Mouse (Mus musculus) small intestine, adult 2 months (tissue): ENCODE data around the gene Mark1. TPM values are rescaled to one million over a fixed set of nuclear protein-coding genes. Genes with fewer than 3 reads are reported as not detected.

Source experiments
- H3K27ac ChIP-seq: fragments of 200-500 bp; 2 replicates; pipeline ENCODE4 v1.5.1; 2012; ENCODE audit warnings: low read depth, low read length, control low read depth, inconsistent platforms; ENCODE audit not compliant: insufficient read depth
- H3K27me3 ChIP-seq: fragments of 200-500 bp; 2 replicates; pipeline ENCODE4 v1.6.1; 2012; ENCODE audit warnings: mild to moderate bottlenecking, moderate library complexity, low read length, inconsistent platforms; ENCODE audit not compliant: control insufficient read depth, insufficient read depth
- H3K36me3 ChIP-seq: fragments of 200-500 bp; 2 replicates; pipeline ENCODE4 v1.6.1; 2012; ENCODE audit warnings: mild to moderate bottlenecking, low read length, control low read depth, inconsistent platforms; ENCODE audit not compliant: control insufficient read depth, insufficient read depth
- H3K4me1 ChIP-seq: fragments of 200-500 bp; 2 replicates; pipeline ENCODE4 v1.6.1; 2012; ENCODE audit warnings: low read length, inconsistent platforms, mixed read lengths; ENCODE audit not compliant: control insufficient read depth, insufficient read depth, insufficient read length
- H3K4me3 ChIP-seq: fragments of 200-500 bp; 2 replicates; pipeline ENCODE4 v1.5.1; 2012; ENCODE audit warnings: low read depth, mild to moderate bottlenecking, control low read depth, inconsistent platforms, low read length, moderate library complexity
- CTCF ChIP-seq: fragments of 200-500 bp; IDR thresholded peaks from 2 replicates; pipeline ENCODE4 v1.5.1; 2012; ENCODE audit warnings: low read depth, mild to moderate bottlenecking, control low read depth, inconsistent platforms, low read length, moderate library complexity, mixed read lengths; ENCODE audit not compliant: insufficient replicate concordance, insufficient read length; ENCODE audit errors: extremely low read depth
- POLR2A ChIP-seq: fragments of 200-500 bp; IDR thresholded peaks from 2 replicates; pipeline ENCODE4 v1.6.1; 2012; ENCODE audit warnings: low read depth, mild to moderate bottlenecking, control low read depth, inconsistent platforms, low read length, moderate library complexity
- WGBS: fragments of 180-500 bp; shearing (Covaris S2); methylation state at CpG from one replicate; pipeline ENCODE4 v1.1.7; 2018; 5-methylcytosine and 5-hydroxymethylcytosine counted together
- polyA plus RNA-seq: library from polyadenylated mRNA; depleted of rRNA; stranded (reverse); fragments of >200 nt; gene quantifications from 2 replicates; pipeline ENCODE4 v1.2.3, GENCODE M21; 2012; rRNA removed

Gene Mark1
- polyA plus RNA-seq: 1.1 and 1.5 TPM in 2 replicates

DNA sequence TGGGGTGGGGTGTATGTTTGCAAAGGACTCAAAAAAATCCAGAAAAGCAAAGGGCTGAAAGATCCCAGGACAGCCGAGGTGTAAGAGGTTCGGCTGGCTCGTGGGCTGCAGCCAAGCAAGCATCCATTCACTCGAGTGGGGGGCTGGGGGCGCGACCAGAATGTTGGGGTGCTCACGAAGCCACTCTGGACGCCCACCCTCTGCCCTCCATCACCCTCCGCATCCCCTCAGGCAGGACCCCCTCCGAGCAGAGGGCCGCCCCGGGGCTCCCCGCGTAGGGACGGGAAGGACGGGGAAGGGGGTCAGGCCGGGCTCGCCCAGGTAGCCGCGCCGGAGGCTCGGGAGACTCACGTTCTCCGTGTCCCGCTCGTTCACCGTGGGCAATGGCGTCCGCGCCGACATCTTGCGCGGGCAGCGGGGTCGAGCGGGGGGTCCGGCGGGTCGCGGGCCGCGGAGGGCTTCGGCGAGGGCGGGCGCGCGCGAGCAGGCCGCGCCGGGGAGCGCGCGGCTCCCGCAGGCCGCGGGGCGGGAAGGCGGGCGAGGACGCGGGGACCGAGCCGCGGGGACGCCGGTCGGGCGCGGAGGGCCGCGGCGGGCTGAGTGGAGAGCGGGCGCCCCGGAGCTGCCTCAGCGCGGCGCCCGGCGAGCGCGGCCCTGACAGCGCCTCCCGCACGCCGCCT lies at the start of gene Mark1:
Gene Mark1, minus strand, starts transcription at position 500 of the 680 bp plus-strand sequence.
- no peak for TF ChIP-seq CTCF
- TF ChIP-seq POLR2A: no peak
- 7% methylated on average over 80 of the region's 88 CpGs for WGBS
- H3K27me3 ChIP-seq: peaks cover 28% of the 10 kb centered on the region
- no peak within 1 kb of the TSS; the same call in 1 of the 2 replicates for H3K27ac ChIP-seq
- no peaks in the 10 kb centered on the region for H3K36me3 ChIP-seq
- H3K4me3 ChIP-seq: peak within 1 kb of the TSS; percentile 66
- peaks cover 3% of the 10 kb centered on the region; the same call in 1 of the 2 replicates for H3K4me1 ChIP-seq

DNA sequence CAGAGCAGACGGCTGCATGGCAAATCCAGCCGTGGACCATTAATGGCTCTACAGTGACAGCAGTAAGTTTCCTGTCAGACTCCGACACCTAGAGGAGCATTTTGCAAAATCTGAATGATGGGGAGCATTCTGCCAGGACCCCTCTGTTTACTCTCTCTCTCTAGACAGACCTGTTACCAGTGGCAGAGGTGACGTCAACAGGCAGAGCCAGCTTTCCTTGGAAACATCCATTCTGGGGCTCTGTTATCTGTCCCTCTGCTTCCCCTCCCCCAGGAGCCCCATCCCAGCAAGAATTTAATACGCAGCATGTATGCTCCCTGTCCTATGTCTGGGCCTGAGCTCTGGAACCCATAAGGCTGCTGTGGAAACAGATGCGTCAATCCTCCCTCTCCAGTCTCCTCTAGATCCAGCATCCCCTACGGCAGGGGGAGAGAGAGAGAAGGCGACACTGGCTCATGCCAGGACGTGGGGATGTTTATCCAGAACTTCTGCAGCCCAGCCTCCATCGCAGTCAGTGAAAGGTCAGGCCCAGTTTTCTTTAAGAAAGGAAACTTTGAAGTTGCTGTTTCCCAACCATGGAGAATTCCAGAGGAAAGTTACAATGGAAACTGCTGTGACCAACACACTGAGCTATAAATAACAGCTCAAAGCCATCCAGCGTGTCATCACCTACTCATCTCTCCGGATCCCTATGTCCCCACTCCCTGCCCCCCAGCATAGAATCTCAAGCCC lies 48.3 kb upstream of the Mark1 start:
- H3K36me3 ChIP-seq: no peaks in the 10 kb centered on the region
- no peak overlapping the region for H3K4me3 ChIP-seq
- H3K27me3 ChIP-seq: no peaks in the 10 kb centered on the region
- no peak overlapping the region for H3K27ac ChIP-seq
- no peaks in the 10 kb centered on the region; the same call in 1 of the 2 replicates for H3K4me1 ChIP-seq
- 78% methylated on average over 12 of the region's 12 CpGs for WGBS
- TF ChIP-seq CTCF: no peak
- TF ChIP-seq POLR2A: no peak

DNA sequence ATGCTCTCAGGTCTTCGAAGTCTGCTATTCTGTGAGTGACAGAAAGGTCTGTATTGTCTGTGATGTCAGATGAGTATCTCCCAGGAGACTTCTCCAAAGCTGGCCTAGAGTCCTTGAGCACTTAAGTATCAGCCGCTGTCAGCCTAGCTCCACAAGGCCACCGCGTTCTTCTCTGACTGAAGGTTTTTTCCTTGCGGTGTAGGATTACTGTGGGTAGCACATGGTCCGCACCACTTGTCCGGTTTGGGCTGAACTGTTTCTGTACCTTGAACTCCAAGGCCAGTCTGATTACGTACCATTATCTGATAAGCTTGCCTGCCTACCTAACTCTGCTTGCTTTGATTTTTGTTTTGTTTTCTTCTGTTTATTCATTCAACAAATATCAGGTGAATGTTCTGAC lies 47.1 kb upstream of the Mark1 start:
- Histone ChIP-seq H3K27ac (no peak overlapping the region), H3K4me3 (no peak overlapping the region), H3K27me3 (no peaks in the 10 kb centered on the region), H3K4me1 (no peaks in the 10 kb centered on the region; the same call in 1 of the 2 replicates), H3K36me3 (no peaks in the 10 kb centered on the region)
- TF ChIP-seq POLR2A (no peak), CTCF (no peak)
- 65% methylated on average over 8 of the region's 8 CpGs for WGBS

DNA sequence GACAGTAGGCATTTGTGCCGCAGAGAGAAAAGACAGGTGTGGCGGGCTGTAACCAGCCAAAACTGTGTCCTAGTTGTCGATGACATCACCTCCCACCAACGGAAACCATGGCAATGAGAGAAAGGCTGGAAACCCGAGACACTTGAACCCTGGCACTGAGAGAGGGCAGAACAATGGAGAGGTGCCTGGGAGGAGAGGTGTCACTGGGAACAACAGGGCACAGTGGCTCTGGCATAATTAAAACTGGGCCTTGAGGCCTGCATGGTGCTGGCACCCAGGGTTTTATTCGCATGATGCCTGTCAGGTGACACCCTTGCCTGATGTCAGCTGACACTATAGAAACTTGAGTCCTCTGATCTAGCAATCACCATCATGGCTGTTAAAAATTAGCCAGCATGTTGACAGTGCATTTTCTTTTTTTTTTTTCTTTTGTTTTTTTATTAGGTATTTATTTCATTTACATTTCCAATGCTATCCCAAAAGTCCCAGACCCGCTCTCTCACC lies 38.9 kb upstream of the Mark1 start:
- H3K27ac ChIP-seq: no peak overlapping the region
- H3K27me3 ChIP-seq: no peaks in the 10 kb centered on the region
- TF ChIP-seq POLR2A (no peak), CTCF (no peak)
- no peak overlapping the region for H3K4me3 ChIP-seq
- H3K36me3 ChIP-seq: no peaks in the 10 kb centered on the region
- H3K4me1 ChIP-seq: no peaks in the 10 kb centered on the region
- 65% methylated on average over 7 of the region's 7 CpGs for WGBS

DNA sequence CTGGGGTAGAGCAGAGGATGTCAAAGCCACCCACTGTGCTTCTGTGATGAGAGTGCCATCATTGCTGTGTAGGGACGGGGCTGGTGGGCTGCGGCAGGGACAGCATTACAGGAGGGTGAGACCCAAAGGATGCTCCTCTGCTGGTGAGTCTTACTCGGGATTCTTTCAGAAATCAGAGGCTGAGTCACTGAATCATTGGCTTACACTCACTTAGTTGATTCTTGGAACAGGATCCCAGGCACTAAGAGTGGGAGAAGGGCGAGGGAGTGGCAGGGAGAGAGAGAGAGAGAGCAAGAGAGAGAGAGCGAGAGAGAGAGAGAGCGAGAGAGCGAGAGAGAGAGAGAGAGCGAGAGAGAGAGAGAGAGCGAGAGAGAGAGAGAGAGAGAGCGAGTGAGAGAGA lies 31.2 kb upstream of the Mark1 start:
- H3K36me3 ChIP-seq: no peaks in the 10 kb centered on the region
- H3K4me1 ChIP-seq: no peaks in the 10 kb centered on the region
- no peak overlapping the region for H3K4me3 ChIP-seq
- no peaks in the 10 kb centered on the region for H3K27me3 ChIP-seq
- TF ChIP-seq POLR2A (no peak), CTCF (no peak)
- no peak overlapping the region for H3K27ac ChIP-seq
- 82% methylated on average over 10 of the region's 10 CpGs for WGBS

DNA sequence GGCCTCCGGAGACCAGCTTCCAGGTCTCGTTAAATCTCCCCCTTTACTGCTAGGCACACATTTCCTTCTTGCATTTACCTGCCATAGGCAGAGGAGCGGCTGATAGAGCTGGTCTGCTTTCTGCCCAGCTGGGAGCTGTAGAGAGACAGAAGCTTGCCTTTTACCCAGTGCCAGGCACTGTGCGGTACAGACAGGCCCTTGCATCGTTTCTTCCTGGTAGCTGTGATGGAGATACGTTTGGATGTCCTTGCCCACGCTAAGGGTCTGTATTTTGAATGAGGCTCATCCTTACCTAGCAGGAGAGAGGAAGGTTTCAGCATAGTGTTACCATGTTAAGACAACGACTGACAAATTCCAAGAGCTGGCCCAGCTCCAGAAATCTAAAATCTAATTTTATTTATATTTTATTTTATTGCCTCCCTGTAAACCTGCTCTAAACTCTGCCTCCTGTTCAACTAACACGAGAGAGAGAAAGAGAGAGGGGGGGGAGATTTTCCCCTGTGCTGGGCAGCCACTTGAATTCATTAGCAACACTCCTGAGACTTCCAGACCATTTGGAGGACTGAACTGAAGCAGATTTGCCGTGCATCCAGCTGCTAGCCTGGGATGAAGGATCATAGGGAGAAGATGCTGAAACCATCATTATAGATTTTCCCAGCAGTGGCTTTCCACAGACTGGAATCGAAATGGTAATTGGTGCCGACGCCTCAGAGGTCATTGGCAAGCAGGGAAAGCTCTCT lies 21.2 kb upstream of the Mark1 start:
- Histone ChIP-seq H3K27me3 (no peaks in the 10 kb centered on the region), H3K4me1 (no peaks in the 10 kb centered on the region), H3K4me3 (no peak overlapping the region), H3K27ac (no peak overlapping the region), H3K36me3 (no peaks in the 10 kb centered on the region)
- no peak for TF ChIP-seq CTCF
- no peak for TF ChIP-seq POLR2A
- WGBS: 66% methylated on average over 13 of the region's 13 CpGs
